Mouse (Mus musculus) thymus, adult 2 months (tissue): ENCODE data around the gene Mroh7. TPM values are rescaled to one million over a fixed set of nuclear protein-coding genes. Genes with fewer than 3 reads are reported as not detected.

Source experiments
- DNase-seq: peaks from one replicate; pipeline ENCODE4 v3.0.0; 2021
- H3K27ac ChIP-seq: fragments of 200-500 bp; 2 replicates; pipeline ENCODE4 v1.5.1; 2012; ENCODE audit warnings: low read length, control low read depth; ENCODE audit not compliant: control insufficient read depth, insufficient read depth
- H3K27me3 ChIP-seq: fragments of 200-500 bp; 2 replicates; pipeline ENCODE4 v1.6.1; 2012; ENCODE audit warnings: mild to moderate bottlenecking, low read length, moderate library complexity, mixed read lengths; ENCODE audit not compliant: control insufficient read depth, insufficient read depth
- H3K36me3 ChIP-seq: fragments of 200-500 bp; 2 replicates; pipeline ENCODE4 v1.6.1; 2012; ENCODE audit warnings: mild to moderate bottlenecking, low read length, moderate library complexity; ENCODE audit not compliant: control insufficient read depth, insufficient read depth
- H3K4me1 ChIP-seq: fragments of 200-500 bp; replicated peaks from 2 replicates; pipeline ENCODE4 v1.6.1; 2012; ENCODE audit warnings: low read length; ENCODE audit not compliant: control insufficient read depth, insufficient read depth
- H3K4me3 ChIP-seq: fragments of 200-500 bp; 2 replicates; pipeline ENCODE4 v1.5.1; 2012; ENCODE audit warnings: mild to moderate bottlenecking, low read length, control low read depth, moderate library complexity; ENCODE audit not compliant: control insufficient read depth, insufficient read depth
- CTCF ChIP-seq: fragments of 200-500 bp; IDR thresholded peaks from 2 replicates; pipeline ENCODE4 v1.5.1; 2012; ENCODE audit warnings: mild to moderate bottlenecking, control low read depth, low read length, moderate library complexity, borderline replicate concordance; ENCODE audit not compliant: control insufficient read depth, poor library complexity, insufficient read depth; ENCODE audit errors: extremely low read depth
- POLR2A ChIP-seq: fragments of 200-500 bp; IDR thresholded peaks from 2 replicates; pipeline ENCODE4 v1.6.1; 2012; ENCODE audit warnings: mild to moderate bottlenecking, low read length, control low read depth, moderate library complexity; ENCODE audit not compliant: control insufficient read depth, poor library complexity, insufficient read depth; ENCODE audit errors: extremely low read depth
- WGBS: fragments of 180-500 bp; shearing (Covaris S2); methylation state at CpG from one replicate; pipeline ENCODE4 v1.1.7; 2018; 5-methylcytosine and 5-hydroxymethylcytosine counted together
- polyA plus RNA-seq: library from polyadenylated mRNA; depleted of rRNA; stranded (reverse); fragments of >200 nt; gene quantifications from 2 replicates; pipeline ENCODE4 v1.2.3, GENCODE M21; 2012

Gene Mroh7
- polyA plus RNA-seq, 1 experiment = 0.27 TPM

DNA sequence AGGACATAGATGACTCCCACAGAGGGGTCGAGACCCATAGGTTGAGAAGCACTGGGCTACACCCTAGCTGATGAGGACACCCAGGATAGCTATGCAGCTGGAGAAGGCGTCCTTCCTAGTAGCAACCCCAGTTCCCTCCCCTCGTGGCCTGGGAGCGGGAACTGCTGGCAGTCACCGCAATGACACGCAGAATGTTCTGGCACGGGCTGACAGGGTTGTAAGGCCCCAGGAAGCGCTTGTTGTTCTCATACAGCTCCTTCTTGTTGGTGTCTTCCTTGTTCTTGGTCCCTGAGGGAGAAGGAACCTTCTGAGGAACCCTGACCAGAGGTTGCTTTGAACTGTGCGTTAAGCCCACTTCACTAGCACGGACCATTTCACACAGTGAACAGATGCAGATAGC is 26.8 kb downstream of the Mroh7 start:
- Histone ChIP-seq H3K4me3 (no peak overlapping the region), H3K36me3 (no peaks in the 10 kb centered on the region), H3K4me1 (no peaks in the 10 kb centered on the region), H3K27me3 (no peaks in the 10 kb centered on the region), H3K27ac (no peak overlapping the region)
- no peak for DNase-seq
- TF ChIP-seq POLR2A (no peak), CTCF (no peak)
- 86% methylated on average over 10 of the region's 10 CpGs for WGBS

DNA sequence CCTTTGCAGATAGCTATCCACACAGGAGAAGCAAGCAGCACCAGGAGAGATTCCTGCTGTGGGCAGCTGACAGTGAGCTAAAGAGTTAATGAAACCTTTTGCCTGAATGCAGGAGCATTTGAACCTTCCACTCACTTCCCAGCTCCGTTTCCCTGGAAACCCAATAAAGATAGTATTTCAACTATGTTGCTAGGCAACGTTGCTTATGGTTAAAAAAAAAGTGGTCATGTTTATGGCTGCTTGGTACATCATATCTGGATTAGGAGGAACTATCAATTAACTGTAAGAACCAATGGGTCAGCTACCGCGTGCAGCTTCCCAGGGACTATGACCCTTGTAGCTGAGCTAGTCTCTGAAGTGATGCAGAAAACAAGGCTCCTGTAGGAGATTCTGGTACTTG is 29.9 kb downstream of the Mroh7 start:
- Histone ChIP-seq H3K27me3 (no peaks in the 10 kb centered on the region), H3K36me3 (no peaks in the 10 kb centered on the region), H3K27ac (no peak overlapping the region), H3K4me1 (no peaks in the 10 kb centered on the region), H3K4me3 (no peak overlapping the region)
- 62% methylated on average over 4 of the region's 4 CpGs for WGBS
- TF ChIP-seq POLR2A = no peak
- TF ChIP-seq CTCF = no peak
- DNase-seq = no peak

- no peaks in the 10 kb centered on the region for H3K36me3 ChIP-seq
- TF ChIP-seq CTCF = peak; percentile 71; the same call in 1 of the 2 replicates
- TF ChIP-seq POLR2A = no peak
- no peaks in the 10 kb centered on the region for H3K27me3 ChIP-seq
- WGBS = 20% methylated on average over 9 of the region's 9 CpGs
- no peak overlapping the region for H3K27ac ChIP-seq
- H3K4me3 ChIP-seq = no peak overlapping the region
- no peaks in the 10 kb centered on the region for H3K4me1 ChIP-seq
- peak; percentile 20 for DNase-seq
Measured at GRCm38 (mm10) chr4:106699989-106700388, 30.7 kb downstream of the Mroh7 start.

DNA sequence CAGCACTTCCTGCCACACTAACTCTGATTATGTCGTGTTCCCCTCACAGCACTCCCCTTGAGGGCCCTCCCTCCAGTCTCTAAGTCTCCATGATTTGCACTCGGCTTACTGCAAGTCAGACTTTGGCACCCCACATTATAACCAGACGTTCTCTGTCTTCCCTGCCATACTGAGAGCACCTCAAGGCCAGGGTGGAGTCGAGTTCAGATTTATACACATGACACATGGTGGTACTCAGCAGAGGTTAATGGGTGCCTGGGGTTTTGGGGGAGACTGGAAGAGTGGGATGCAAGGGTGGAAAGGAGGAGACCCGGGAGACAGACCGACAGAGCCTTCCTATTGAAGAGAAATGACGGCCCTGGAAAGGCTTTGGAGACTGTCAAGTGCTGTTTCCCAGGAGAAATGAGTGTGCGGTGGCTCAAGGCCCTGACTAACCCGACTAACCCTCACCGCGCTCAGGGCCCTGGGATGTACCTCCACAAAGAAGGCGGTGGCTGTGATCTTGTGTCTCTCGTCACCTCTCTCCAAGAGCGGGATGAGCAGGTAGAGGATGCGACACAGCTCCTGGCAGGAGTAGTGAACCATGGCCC is 36.8 kb downstream of the Mroh7 start:
- no peak for DNase-seq
- Histone ChIP-seq H3K4me1 (no peaks in the 10 kb centered on the region), H3K27me3 (no peaks in the 10 kb centered on the region), H3K27ac (no peak overlapping the region), H3K36me3 (no peaks in the 10 kb centered on the region), H3K4me3 (no peak overlapping the region)
- TF ChIP-seq POLR2A (no peak), CTCF (no peak)
- WGBS = 84% methylated on average over 15 of the region's 15 CpGs

DNA sequence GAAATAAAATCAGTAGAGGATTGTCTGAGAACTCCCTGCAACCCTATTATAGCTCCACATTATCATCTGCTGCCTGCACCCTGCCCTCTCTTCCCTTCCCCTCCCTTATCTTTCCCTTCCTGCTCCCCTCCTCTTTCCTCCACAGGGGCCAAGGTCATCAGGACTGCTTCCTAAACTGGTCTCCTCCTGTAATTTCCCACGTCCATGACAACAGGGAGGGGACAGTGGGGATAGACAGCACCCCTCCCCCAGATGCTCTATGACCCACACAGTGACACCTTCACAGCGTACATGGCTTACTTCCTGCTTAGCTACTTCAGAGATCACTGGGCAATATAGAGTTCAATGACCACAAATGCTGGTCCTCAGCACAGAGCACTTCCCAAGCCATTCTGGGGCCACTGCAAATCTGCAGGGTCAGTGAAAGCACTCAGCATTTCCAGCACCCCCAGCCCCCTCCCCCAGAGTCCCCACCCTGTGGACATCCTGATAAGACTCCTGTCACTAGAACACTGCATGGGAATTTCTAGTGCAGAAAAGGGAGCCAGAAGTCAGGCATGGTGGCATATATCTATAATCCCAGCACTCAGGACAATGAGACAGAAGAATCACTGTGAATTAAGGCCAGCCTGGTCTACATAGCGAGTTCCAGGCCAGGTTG is 42.0 kb downstream of the Mroh7 start:
- Histone ChIP-seq H3K4me3 (no peak overlapping the region), H3K27me3 (no peaks in the 10 kb centered on the region), H3K27ac (no peak overlapping the region), H3K4me1 (no peaks in the 10 kb centered on the region), H3K36me3 (no peaks in the 10 kb centered on the region)
- TF ChIP-seq CTCF (no peak), POLR2A (no peak)
- 52% methylated on average over 3 of the region's 3 CpGs for WGBS
- DNase-seq = no peak

DNA sequence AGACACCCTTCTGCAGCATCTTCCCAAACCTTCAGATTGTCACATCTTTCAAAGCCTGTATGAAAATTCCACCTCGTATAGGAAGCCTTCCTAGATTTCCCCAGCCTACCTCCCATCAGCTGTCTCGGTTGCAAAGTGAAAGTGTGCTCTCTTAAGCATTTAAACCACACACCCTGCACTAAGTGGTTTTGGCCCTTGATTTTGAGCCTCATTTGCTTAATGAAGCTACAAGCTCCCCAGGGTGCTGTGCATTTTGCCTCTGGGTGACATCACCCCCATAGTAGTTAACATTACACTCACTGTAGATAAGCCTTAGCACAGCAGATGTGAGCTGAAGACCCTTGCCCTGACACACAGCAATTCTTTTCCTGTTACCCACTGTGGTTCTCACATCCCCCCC is 49.8 kb downstream of the Mroh7 start:
- Histone ChIP-seq H3K4me1 (peaks cover 4% of the 10 kb centered on the region; the same call in 1 of the 2 replicates), H3K27me3 (no peaks in the 10 kb centered on the region), H3K4me3 (no peak overlapping the region), H3K27ac (no peak overlapping the region), H3K36me3 (peaks cover 6% of the 10 kb centered on the region)
- DNase-seq = no peak
- TF ChIP-seq POLR2A = no peak
- no peak for TF ChIP-seq CTCF
- 34% methylated on average over 2 of the region's 2 CpGs for WGBS

DNA sequence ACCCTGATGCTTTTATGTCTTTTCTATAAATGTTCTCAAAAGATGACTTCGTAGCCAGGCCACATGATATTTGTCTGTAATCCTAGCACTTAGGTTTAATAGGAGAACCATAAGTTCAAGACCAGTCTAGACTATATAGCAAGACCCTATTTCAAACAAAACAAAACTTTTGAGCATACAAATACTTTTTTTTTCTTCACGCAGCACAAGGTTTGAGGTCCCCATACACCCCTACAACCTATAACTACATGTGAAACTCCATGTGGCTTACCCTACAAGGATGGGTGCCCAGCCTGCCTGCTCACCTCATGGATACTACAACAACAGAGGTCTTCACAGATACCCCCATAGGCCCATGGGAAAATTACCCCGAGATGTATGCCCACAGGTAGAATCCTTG is 51.6 kb downstream of the Mroh7 start:
- 57% methylated on average over 3 of the region's 3 CpGs for WGBS
- peaks cover 9% of the 10 kb centered on the region for H3K36me3 ChIP-seq
- H3K27me3 ChIP-seq = no peaks in the 10 kb centered on the region
- TF ChIP-seq POLR2A (no peak), CTCF (no peak)
- DNase-seq = no peak
- peaks cover 4% of the 10 kb centered on the region; the same call in 1 of the 2 replicates for H3K4me1 ChIP-seq
- no peak overlapping the region for H3K4me3 ChIP-seq
- no peak overlapping the region for H3K27ac ChIP-seq
